Mouse (Mus musculus) spleen, postnatal 10 days (tissue): ENCODE measurements at regions not wholly inside any gene's neighbourhood (a gene's known extent, or its start where the extent isn't known, plus 50 kb on each side); places are given as distances from the start of the nearest gene placed in this dataset.

Experiments
- DNase-seq, 2 experiments: peaks; one replicate each; pipeline ENCODE4 v3.0.0; 2021 to 2022; ENCODE audit warnings: low spot score in 2 of 2

DNA sequence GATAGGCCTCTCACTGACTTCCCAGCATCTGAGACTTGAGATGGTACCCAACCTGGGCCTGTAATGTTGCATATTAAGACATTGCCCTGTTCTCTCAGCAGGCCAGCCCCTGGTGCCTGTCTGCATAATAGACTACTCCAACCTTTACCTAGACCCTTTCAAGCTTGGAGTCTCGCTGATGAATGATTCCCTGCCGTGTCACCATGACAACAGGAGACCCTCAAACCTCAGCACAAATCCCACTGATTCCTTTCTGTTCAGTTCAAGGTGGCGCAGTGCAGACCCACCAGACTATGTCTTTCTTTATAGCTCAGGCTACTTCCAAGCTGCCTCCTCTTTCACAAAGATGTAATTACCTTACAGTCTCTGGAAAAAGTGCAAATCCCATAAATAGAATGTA is 172.0 kb downstream of the Dcdc2c start:
- no peak for DNase-seq

DNA sequence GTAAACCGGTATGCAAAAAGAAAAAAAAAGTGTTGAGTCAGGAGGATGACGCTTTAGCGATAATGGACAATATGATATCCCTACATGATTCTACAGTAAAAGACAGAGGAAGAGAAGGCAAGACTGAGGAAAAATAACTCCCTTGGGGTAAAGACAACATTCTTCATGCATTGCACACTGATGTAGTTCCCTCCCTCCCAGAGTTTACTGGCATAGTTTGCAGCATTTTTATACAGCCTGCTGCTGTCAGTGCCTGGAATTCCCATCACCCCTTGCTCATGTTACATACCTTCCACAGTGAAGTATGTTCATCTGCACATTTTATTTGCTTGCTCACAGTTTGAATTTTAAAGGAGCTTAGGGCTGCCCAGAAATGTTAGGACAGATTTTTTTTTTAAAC is 174.2 kb downstream of the Dcdc2c start:
- no peak for DNase-seq

DNA sequence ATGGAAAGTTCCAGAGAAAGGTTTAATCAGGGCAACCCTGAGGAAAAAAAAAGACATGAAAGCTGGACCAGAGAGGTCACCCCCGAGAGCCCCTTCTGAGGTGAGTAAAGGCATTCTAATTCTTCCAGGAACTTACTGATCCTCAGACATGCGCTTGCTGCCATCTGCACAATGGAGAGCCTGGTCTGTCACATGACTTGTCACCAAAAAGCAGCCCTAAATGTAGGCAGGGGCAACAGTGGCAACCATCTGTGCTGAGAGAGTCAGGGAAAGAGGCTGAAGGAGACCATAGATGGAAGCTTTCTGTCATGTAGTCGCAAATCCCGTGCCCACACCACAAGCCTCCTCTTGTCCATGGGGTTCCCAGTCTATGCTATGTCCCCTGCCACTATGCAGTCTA is 174.8 kb downstream of the Dcdc2c start:
- no peak for DNase-seq

- no peak for DNase-seq
Measured at GRCm38 (mm10) chr12:28376770-28377169, 175.4 kb downstream of the Dcdc2c start.

GRCm38 (mm10) chr12:28365304-28365703 is 186.9 kb downstream of the Dcdc2c start:
- no peak for DNase-seq

DNA sequence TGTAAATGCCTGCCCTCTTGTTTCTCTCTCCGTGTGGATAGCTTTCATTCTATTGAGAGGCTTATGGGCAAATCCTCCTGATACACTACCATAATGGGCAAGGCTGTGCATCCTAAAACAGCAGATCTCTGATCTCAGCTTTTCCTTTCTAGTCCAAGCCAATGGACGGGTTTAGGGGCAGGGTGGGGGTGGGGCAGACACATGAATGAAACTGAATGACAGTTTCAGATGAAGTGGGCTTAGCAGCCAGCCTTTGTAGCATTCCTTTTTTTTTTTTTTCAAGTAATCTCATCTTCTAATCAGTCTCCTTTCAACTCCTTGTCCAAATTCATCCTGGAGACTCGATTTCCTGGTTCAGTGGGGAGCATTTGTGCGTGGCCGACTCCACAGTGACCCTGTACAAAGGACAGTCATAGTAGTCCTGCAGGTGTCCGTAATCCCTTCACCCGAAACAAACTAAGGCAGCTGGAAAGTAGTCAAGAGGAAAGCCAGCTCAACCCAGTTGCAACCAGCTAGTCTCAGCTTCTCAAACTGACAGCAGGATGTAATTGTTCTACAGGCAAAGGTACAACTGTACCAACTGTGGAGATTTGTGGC is 193.4 kb downstream of the Dcdc2c start:
- DNase-seq, result no peak

GRCm38 (mm10) chr12:28357764-28358163 is 194.4 kb downstream of the Dcdc2c start:
- no peak for DNase-seq

- DNase-seq, result no peak
Measured at GRCm38 (mm10) chr12:28353140-28353539, 199.1 kb downstream of the Dcdc2c start.

DNA sequence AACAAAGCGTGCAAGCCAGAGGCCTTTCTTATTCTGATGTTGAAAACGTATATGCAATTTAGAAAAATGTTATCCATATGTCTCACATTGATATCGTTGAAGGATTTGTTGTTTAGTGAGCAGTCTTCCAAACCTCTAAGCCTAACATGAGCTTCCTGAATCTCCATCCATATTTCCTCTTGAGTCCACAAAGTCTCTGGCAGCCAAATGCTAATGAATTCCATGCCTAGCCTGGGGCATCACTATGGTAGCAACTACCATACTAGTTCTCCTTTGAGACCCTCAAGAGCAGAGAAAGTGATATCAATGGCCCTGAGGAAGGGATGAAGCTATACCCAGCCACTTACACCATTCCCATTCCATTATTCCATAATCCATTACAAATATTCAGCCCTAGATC is 199.6 kb downstream of the Dcdc2c start:
- no peak for DNase-seq

DNA sequence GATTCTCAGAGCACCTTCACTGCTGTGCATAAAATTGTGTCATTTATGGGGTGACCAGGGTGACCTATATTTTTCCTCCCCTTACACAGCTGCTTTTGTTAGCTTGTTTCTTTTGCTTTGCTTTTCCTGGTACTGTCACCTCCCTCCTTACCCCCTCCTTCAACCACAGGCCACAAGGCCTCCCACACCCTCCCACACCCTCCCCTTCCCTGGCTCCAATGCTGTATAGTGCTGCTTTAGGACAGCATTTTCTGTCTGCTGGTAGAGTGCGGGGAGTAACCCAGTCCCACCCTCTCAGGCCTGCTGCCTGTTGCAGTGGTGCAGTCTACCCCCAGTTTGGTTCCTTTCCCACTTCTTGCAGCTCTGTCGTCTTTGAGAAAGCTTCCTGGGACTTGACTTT is 209.5 kb downstream of the Dcdc2c start:
- DNase-seq, result no peak

GRCm38 (mm10) chr12:28332591-28332990 is 219.6 kb downstream of the Dcdc2c start:
- no peak for DNase-seq

- no peak for DNase-seq
Measured at GRCm38 (mm10) chr12:28331843-28332242, 220.4 kb downstream of the Dcdc2c start.

DNA sequence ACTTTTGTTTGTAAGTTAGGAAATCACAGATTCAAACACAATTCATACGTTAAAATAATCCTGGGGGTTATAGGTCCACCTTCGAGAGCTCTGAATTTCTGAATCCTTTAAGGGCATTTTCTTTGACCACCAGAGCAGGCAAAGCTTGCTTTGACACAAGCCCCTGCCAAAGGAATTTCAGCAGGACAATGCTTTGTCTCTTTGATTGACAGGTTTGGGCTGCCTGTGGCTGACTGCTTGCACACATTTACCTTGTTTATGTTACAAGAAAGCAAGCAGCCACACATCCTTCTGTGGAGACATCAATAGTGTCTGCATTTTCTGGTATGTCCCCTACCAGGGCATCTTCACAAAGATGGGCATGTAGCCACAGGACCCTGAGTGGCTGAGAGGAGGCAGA is 228.5 kb downstream of the Dcdc2c start:
- DNase-seq, result no peak

DNA sequence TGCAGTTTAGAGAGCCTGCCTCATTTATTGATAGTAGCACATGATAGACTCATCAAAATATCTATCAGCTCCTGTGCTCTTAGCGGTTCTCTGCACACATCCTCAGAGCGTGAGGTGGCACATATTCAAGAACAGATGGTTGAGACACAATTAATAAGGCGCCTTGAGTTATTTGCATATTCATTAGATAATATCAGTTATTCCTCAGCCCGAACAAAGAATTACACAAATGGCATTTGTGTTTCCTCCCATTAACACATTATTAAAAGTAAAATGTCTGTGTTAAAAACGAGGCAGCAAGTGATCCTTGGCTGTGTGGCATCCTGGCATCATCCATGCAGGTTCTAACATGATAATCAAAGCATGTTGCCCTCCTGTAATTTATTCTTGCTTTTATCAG is 243.0 kb downstream of the Dcdc2c start:
- DNase-seq, result no peak

DNA sequence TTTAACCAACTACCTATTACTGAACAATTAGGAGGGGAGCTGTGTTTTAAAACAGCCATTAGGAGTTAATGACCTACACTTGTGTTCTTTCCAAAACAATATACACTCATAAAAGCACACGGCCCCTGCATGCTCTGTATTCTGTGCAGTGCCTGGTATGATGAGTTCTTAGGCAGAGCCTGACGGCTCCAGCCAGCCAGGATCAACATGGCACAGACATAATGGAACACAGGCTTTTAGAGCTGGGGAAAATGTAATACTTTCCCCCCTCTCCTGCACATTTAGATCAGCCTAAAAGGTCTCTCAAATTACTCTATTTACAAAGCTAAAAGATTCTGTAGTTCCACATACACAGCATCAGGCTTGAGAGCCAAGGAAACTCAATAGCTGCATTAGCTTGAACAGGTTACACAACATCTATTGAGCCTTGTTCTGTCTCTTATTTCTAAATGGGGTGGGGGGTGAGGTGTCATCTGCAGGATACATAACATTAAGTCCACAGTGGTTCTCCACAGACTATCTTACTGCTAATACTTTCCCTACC is 250.1 kb downstream of the Dcdc2c start:
- DNase-seq, result no peak

- DNase-seq, result no peak
Measured at GRCm38 (mm10) chr12:28288376-28288896, 263.8 kb downstream of the Dcdc2c start.

GRCm38 (mm10) chr12:28255524-28255923 is 296.7 kb downstream of the Dcdc2c start:
- no peak for DNase-seq

GRCm38 (mm10) chr12:28250526-28250925 is 301.7 kb downstream of the Dcdc2c start:
- no peak for DNase-seq

- no peak for DNase-seq
Measured at GRCm38 (mm10) chr12:28248749-28249148, 303.4 kb downstream of the Dcdc2c start.

- DNase-seq, result no peak
Measured at GRCm38 (mm10) chr12:28248287-28248686, 303.9 kb downstream of the Dcdc2c start.

DNA sequence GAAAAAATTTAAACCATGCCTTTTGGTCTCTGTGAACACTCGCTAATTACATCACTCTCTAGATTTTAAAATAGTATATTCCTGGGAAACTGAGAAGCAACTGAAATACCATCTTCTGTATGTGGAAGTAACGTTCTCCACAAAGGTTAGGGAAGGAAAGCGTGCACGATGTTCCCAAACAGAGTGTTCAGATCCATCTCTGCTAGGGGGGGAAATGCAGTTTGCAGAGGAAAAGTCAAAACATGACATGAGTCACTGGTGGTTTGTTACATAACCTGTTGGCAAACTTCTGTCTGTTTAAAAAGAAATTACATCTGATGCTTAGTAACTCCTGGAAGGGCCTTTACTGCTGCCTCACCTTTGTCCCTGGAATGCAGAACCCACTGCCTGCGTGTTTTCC is 314.2 kb downstream of the Dcdc2c start:
- DNase-seq, result no peak

DNA sequence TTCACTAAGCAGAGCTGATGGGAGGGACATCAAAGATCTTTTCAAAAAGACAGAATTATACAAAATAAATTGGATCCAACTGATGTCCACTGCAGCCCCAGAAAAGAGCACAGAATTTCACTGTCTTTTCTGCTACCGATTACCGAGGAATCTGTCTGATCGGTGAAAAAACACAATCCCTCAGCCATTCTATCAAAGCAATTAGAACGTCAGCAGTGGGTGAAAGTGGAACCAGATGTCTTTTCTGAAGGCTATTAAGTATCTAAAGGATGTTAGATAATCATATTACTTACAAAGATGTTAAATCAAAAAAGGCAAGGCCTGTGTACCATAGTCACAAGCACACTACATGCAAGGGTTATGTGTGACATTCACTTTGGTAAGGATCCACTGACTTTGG is 315.2 kb downstream of the Dcdc2c start:
- DNase-seq, result no peak

- no peak for DNase-seq
Measured at GRCm38 (mm10) chr12:28202847-28203246, 349.4 kb downstream of the Dcdc2c start.

GRCm38 (mm10) chr12:28186695-28187094 is 365.5 kb downstream of the Dcdc2c start:
- DNase-seq, result no peak
